Mouse (Mus musculus) thymus, postnatal 25 days (tissue): ENCODE measurements around the gene Snap23.
"Not testable (repeated sequence)": the region's sequence is repeated elsewhere in the genome, so short reads cannot be mapped to it uniquely, and the experiment has no call there.

ENCODE experiments used
- DNase-seq: peaks from one replicate; pipeline ENCODE4 v3.0.0; 2022

The Snap23 gene

DNA sequence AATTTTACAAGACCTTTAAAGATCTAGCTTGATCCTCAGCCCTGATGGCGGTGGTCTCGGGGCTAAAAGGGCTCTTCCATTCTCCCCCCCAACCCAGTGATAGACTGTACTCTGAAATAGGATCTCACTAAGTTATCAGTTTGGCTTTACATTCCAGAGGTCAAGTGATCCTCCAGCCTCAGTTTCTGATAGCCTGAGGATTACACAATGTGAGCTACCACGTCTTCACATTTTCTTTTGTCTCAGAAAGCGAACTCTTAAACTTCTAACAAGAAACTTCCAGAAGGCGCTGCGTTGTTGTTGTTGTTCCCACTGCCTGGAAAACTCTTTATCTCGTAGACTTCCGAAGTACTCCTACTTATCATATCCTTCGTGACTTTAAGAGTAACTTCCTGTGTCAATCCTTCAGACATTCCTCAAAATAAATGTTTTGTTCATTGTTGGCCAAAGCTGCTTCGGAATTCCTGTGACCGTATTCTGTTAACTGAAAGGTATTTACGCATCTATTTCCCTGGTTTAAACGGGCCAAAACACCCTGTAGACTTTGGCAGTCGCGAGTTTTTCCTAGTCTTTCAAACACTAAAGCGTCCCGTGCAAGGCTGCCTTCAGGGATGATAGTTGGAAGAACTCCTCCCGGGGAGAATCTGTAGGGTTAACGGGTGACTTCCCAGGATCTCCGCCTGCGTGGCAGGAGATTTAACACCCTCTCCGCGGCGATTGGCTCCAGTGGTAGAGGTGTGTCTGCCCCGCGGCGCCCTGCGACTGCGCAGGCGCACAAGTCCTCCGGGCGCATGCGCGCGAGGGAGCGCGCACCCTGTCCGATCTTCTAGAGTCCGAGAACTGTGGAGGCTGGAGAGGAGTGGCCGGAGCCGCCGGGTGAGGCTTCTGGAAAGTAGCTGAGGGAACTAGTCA lies at the start of gene Snap23:
TSS of gene Snap23 (plus strand) at position 786 of the 912 bp plus-strand sequence.
- DNase-seq, result peak; percentile 91

DNA sequence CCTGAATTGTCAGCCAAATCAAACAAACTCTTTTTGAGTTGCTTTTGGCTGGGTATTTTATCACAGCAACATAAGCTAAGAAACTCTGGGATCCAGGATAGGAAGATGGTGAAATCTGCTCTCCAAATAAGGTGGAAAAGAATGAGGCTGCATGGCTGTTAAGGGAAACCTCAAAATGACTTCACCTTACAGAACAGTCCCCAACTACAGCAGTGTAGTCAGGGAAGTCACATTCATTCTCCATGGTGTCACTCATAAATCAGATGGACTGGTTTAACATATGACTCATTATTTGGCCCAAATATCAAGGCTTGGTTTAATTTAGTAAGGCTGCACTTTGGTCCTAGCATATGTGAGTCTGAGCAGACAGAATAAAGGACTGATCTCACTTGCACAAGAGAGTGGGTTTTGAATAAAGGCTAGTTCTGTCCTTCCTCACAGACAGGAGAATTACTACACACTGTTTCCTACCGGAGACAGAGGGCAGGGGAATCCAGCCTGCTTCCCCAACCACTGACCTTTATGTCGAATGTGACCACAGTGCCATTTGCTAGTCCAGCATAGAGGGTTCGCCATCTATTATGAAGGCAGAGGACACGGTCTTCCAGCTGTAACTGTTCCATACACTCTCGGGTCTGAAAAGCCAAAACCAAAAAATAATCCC lies 48.8 kb upstream of the Snap23 start:
- DNase-seq, result no peak

DNA sequence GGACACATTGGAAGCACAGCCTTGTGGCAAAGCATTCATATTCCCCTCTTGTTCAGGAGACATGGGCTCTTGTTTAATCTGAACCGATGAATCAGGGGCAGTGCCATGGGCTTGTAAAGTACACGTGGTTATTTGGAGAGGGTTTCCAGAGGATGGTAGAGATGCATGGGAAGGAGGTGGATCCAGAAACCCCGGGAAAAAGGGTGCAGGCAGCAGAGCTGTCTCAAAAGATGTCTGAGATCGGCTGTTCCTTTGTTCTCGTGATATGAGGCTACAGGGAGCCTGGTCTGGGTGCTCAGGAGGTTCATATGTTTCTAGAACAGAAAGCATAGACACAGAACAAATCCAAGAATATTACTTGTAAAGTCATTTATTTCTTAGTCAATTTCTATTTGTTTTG lies 40.7 kb upstream of the Snap23 start:
- no peak for DNase-seq

DNA sequence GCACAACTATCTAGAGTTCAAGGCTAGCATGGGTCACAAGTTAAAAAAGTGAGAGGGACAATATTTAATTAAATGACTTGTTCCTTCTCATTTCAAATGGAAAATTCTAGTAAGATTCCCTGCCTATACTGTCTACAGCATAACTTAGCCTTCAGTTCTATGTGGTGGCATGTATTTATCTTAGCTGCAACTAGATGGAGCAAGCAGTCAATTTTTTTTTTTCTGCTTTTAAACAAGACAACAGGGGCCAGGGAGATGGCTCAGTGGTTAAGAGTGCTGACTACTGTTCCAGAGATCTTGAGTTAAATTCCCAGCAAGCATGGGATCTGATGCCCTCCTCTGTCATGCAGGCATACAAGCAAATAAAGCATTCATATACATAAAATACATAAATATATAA lies 37.9 kb upstream of the Snap23 start:
- no peak for DNase-seq

DNA sequence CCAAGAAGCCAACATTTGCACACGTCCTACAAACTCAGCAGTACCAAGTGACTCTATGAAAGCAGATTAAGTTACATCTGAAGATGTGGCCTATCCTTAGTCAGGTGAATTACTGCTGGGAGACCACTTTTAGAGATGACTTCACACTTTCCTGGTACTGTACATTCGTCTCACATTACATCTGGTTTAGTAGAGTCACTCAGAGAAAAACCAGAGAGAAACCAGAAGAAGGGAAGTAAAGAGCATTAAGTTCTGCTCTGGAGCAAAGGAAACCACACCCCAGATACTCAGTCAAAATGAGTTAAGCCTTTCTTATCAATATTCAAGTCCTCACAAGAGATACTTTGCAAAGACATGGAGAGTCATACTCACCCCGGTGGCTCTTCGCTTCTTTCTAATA lies 36.2 kb upstream of the Snap23 start:
- no peak for DNase-seq

DNA sequence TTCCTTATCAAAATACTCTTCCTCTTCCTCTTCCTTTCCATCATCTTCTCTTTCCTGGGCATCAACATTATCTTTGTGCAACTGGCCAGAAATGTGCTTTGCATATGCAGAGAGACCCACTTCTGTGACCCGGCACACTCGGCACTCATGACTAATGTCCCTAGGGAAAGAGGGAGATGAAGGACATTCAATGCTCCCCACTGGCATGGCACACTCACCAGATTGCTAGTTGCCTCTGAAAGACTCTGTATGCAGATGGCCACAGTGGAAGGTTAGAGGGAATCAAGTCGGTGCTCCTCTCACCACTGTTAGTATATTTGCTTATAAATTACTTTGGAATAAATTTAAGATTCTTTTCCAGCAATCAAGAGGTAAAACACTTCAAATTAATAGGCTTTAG lies 28.1 kb upstream of the Snap23 start:
- no peak for DNase-seq

DNA sequence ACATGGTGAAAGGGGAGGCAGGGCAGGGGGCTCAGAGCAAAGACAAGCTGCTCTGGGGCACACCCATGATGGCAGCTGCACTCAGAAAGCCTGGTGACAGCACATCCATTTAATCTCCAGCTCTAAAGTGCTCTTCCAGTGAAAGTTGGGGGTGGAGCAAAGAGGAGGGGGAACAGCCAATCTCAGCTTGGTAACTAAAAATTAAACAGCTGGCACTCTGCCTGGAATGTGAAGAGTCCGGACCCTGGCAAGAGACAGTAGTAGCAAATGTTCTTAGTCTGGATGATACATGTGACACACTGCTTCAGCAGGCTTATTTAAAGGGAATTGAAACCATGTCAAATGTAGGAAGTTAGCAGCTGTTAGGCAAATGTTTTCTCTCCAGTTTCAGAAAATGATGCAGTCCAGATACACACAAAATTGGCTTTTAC lies 27.7 kb upstream of the Snap23 start:
- no peak for DNase-seq

DNA sequence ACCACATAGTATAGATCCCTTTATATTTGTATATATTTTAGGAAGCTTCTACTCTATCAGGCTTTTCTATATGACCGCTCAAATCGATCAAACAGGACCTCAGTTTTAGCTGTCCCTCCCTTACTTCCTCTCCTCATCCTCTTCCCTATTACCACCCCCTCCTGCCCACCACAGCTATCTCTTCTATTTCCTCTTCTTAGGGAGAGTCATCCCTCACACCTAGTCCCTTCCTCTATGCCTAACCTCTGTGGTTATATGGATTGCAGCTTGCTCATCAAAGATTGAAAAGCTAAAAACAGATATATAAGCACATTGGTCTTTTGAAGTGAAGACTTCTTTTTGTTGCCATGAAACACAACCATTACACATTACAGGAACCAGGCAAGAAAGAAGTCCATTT lies 22.7 kb upstream of the Snap23 start:
- no peak for DNase-seq

DNA sequence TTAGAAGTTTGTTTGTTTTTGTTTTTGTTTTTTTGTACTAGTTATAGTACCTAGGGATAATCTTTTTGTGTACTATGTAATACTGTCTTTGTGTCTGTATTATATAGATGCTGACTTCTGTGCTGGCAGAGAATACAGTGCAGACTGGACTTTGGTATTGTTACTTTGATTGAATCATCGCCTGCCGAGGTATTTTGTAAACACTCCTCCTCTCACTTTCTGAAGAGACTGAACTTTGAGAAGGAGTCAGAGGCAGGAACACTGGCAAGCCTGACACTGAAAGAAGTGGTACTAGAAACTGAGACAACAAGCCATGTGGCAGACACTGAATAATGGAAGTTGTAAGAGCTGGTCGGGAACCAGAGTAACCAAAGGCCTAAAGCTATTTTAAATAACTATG lies 10.6 kb upstream of the Snap23 start:
- DNase-seq, result no peak

DNA sequence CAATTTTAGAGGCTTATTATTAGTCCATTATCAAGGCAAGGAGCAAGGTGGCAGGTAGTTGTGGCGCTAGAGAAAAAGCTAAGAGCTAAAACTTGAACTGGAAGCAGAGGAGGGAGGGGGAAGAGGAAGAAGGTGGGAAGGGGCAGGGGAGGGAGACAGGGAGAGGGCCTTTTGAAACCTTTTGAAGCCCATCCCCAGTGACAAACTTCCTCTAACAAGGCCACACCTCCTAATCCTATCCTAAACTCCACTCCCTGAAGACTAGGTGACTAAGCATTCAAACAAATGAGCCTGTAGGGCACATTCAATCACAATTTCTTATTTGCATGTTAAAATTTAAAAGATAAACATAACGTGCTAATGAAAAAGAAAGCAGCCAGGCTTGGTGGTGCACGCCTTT lies 8.7 kb upstream of the Snap23 start:
- no peak for DNase-seq

DNA sequence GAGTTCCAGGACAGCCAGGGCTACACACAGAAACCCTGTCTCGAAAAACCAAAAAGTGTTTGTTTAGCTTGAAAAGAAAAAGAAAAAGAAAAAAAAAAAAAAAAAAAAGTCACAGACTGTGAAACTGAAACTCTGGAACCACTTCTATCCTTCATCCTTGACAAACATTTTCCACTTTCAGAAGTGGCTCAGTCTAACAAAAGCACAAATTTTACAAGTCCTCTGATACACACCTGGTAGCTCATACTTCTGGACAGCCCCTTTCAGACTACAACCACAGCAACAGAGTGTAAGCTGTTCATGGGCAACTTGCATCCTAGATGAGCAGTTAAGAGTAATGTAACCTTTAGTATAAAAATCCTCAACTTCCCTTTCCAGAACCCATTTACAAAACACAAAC lies 5.9 kb upstream of the Snap23 start:
- no peak for DNase-seq

DNA sequence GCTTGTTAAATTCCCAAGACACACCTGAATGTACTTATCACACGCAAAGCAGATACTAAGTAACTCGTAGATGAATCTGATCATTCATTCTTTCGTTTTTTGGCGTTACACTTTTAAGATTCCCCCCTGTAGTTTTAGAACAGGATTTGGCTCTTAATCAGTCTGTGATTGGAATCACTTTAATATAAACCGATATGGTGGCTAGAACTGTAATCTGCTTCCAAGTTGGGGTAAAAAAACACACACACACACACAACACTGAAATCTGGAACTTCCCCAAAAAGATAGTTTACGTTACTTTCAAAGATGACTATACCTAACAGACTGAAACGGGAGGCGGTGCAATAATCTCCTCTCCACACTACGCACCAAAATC lies 4.6 kb upstream of the Snap23 start:
- no peak for DNase-seq

DNA sequence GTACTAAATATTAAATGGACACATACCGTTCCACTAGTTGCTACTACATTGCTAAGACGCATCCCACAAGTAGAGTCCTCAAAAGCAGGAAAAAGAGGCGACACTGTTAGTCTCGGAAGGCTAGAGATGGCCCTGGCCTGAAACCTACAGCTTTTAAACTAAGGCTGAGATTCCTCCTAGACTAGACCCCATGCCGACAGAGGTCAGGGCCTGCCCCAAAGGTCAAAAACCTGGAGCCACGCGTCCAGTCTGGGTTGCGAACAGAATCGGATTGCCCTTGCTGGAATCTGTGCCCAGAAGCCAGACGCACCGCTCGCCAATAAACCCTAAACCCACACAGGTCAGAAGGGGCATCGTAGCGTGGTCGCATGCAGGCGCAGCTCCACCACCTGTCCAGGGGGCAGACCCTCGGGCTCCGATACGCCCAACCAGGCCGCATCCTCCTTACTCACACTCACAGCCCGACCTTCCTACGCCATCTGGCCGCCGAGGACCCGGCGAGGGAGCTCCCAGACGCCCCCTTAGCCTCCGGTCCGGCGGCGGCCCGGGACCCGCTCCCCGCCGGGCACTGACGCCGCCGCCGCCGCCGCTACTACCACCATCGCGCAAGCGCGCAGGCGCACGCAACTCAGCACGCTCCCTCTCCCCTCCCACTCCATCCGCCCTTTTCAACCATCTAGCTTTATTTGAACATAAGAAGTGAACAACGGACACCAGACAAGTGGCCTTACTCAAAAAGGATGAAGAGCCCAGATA lies 4.1 kb upstream of the Snap23 start, which contains the start of gene Zfp106:
TSS of gene Zfp106 (minus strand) at position 609 of the 756 bp plus-strand sequence.
- DNase-seq, result peak; percentile 89

DNA sequence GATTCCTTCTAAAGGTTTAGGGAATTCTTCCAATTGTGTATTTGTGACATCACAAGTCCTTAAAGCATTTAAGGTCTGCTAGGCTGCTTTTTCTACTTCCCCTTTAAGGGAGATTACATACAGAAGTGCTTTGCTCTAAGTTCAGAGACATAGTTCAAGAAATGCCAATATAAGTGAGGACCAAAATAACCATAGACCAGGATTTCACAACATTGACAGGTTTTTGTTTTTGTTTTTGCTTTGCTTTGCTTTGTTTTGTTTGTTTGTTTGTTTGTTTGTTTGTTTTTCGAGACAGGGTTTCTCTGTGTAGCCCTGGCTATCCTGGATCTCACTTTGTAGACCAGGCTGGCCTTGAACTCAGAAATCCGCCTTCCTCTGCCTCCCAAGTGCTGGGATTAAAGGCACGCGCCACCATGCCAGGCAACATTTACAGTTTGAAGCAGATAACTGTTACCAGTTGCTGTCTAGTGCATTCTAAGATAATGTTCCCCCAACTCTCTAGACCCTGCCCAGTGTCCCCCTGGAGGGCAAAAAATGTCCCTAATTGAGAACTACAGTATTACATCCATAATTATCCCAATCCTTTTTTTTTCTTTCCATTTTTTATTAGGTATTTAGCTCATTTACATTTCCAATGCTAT lies 2.8 kb upstream of the Snap23 start:
- DNase-seq, result not testable (repeated sequence)

DNA sequence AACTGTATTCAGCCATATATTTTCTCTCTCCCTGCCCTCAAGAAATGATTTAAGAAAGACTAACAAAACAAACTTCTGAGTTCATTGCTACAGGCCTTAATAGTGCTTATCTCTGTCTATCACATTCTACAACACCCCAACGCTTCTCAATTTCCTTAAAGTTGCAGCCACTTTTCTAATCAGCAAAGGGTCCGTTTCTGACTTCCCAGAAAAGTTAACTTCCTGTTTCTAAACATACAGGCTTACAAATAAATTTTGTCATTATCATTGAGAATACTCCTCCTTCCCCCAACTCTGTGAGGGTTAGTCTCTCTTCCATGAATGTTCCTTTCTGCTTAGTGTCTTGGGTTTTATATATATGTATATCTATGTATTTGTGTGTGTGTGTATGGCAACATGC lies 2.1 kb upstream of the Snap23 start:
- no peak for DNase-seq

DNA sequence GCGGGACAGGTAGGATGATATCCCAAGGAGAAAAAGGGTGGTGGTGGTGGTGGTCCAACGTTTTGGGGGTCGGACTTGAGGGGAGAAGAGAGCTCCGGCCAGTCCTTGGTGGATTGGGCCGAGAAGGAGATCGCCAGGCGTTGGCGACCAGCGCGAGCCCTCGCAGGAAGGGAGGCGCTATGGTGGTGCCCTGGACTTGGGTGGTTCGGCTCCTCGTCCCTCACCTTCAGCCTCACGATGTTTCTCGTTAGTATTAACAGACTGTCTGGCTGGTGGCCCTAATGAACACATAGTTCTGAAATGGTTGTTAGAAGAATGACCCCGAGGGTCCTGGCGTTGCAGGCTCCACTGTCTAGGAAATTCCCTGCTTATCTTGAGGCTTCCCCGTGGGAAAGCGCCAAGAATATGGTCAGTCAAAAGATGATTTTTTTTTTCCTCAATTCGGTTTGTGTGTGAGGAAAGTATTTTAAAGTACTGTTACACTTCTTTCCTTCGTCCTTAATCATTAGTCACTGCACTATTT lies 388 bp downstream of the Snap23 start:
- no peak for DNase-seq

DNA sequence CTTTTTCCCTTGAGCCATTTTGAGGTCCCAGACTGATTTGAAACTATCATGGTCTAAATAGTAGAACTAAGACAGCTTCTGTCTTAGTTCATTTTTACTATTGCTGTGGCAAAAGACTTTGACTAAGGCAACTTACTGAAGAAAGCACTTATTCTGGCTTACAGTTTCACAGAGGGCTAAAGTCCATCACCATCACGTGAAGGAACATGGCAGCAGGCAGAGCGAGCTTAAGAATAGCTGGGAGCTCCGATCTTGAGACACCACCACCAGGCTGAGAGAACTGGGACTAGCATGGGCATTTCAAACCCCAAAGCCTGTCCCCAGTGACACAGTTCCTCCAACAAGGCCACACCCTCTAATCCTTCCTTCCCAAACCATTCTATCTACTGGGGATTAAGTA lies 3.6 kb downstream of the Snap23 start:
- DNase-seq, result no peak

DNA sequence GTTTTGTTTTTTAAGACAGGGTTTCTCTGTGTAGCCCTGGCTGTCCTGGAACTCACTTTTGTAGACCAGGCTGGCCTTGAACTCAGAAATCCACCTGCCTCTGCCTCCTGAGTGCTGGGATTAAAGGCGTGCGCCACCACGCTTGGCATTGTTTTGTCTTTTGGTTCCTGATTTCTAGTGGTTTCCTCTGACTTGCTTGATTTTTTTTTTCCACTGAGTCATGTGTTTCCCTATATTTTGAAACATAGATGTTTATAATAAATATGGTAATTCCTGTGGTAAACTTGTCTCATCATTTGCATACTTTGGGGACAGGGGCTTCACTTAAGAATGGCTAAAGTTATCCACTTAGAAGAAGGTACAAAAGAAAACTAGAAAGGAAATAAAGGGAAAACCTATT lies 4.7 kb downstream of the Snap23 start:
- DNase-seq, result not testable (repeated sequence)

DNA sequence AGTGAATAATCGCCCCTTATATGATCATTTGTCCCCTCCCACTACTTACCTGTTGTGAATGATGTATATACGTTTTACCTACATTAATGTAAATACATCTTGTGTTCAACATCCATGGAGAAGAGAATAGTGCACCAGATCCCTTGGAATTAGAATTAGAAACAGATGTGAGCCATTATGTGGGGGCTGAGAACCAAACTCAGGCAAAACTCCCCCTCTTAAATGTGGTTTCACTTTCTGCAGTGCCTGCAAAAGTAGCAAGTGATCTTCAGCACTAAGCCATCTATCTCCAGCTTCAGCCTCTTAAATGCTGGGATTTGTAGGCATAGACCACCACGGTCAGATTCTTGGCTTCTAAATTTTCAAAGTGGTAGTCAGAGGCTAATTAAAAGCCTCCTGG lies 7.7 kb downstream of the Snap23 start:
- DNase-seq, result no peak

DNA sequence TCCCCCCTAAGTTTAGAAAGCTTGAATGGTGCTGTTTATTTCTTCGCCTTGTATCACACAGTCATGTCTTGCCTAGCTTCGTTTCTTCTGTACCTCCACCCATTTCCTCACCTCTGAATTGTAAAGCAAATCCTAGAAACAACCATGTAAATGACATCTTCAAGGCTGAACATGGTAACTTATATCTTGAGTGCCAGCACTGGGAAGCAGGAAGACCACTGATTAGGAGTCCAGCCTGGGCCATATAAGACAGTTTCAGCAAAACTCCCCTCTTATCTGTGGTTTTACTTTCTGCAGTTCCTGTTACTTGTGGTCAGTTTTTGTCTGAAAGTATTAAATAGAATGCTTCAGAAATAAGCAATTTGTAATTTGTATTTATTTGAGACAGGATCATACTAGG lies 8.5 kb downstream of the Snap23 start:
- DNase-seq, result no peak

DNA sequence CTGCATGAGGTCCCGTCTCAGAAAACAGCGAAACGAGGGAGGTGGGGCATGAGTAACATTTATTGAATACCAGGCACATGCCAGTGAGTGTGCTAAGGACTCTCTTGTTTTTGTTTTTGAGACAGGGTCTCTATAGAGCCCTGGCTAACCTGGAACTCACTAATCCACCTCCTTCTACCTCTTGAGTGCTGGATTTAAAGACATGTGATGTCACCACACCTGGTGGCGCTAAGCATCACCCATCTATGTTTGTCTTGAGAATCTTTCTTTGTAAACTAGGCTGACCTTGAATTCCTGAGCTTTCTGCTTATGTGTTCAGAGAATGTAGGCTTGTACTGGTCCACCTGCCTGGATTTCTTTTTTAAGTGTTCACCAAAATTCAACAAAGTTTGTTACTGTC lies 10.3 kb downstream of the Snap23 start:
- no peak for DNase-seq

DNA sequence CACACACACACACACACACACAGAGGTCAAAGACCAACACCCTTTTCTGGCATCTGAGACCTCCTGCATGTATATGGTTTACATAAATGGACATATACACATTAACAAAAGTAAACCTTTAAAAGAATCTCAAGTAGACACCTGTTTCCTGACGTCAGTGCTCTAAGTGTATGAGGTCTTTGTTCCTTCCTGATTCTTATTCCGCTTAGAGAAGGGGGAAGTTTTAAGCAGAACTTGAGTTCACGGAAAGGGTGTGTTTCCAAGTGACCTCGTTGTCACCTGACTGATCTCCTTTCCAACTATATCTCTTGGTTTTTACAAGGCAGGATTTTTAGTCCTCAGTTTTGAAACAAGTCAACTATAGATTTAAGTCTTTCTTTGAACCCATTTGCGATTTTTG lies 10.8 kb downstream of the Snap23 start:
- DNase-seq, result no peak

DNA sequence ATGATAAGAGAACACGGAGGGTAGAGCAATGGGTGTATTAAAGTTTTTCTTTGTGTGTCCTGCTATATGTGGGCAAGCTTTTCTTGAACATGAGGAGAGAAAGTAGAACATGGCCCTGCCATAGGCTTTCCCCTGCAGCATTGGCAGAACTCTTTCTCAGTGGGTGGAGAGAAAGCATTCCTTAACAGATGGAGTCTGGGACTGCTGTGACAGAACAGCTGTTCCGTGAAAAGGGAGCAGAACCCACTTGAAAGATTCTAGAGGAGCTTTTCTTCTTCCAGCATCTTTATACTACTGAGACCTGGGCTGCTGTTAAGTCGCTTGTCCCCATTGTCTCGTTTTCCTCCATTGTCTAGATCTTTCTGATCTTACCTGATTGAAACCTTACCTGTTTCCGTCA lies 22.3 kb downstream of the Snap23 start:
- no peak for DNase-seq
